Mouse (Mus musculus) midbrain, embryonic 15.5 days (tissue): ENCODE data around the gene Mlxipl. TPM values are rescaled to one million over a fixed set of nuclear protein-coding genes. Genes with fewer than 3 reads are reported as not detected.

ENCODE experiments used
- ATAC-seq: fragments of 200-750 bp; cut with Nextera tagmentation; replicated peaks from 2 replicates; pipeline ENCODE4 v1.8.0; 2017; ENCODE audit warnings: moderate TSS enrichment
- H3K27ac ChIP-seq: fragments of 300-500 bp; sonication (generic); 2 replicates; pipeline ENCODE4 v1.5.1; 2015; ENCODE audit warnings: mild to moderate bottlenecking, inconsistent platforms
- H3K27me3 ChIP-seq: fragments of 300-500 bp; sonication (generic); replicated peaks from 2 replicates; pipeline ENCODE4 v1.6.1; 2015; ENCODE audit warnings: inconsistent platforms
- H3K36me3 ChIP-seq: fragments of 300-500 bp; sonication (generic); replicated peaks from 2 replicates; pipeline ENCODE4 v1.6.1; 2015; ENCODE audit warnings: inconsistent platforms
- H3K4me1 ChIP-seq: fragments of 300-500 bp; sonication (generic); 2 replicates; pipeline ENCODE4 v1.6.1; 2015; ENCODE audit warnings: inconsistent platforms
- H3K4me2 ChIP-seq: fragments of 300-500 bp; sonication (generic); 2 replicates; pipeline ENCODE4 v1.6.1; 2015; ENCODE audit warnings: inconsistent platforms, mild to moderate bottlenecking, moderate library complexity
- H3K4me3 ChIP-seq: fragments of 300-500 bp; sonication (generic); 2 replicates; pipeline ENCODE4 v1.5.1; 2015; ENCODE audit warnings: mild to moderate bottlenecking, inconsistent platforms
- H3K9ac ChIP-seq: fragments of 300-500 bp; sonication (generic); 2 replicates; pipeline ENCODE4 v1.6.1; 2015; ENCODE audit warnings: mild to moderate bottlenecking, inconsistent platforms
- H3K9me3 ChIP-seq: fragments of 300-500 bp; sonication (generic); 2 replicates; pipeline ENCODE4 v1.6.1; 2016; ENCODE audit warnings: inconsistent platforms
- WGBS: fragments of 180-500 bp; shearing (Covaris S2); methylation state at CpG from one replicate; pipeline ENCODE4 v1.1.7; 2015; ENCODE audit warnings: mixed read lengths; 5-methylcytosine and 5-hydroxymethylcytosine counted together
- polyA plus RNA-seq: library from polyadenylated mRNA; unstranded; fragments of >200 nt; fragmentation: Nextera tagmentation; extraction: Ambion mirVana; gene quantifications from 2 replicates; pipeline ENCODE4 v1.2.1, GENCODE M21; 2015

Gene Mlxipl
- polyA plus RNA-seq, 1 experiment from 2014 or later: 0.81 TPM

DNA sequence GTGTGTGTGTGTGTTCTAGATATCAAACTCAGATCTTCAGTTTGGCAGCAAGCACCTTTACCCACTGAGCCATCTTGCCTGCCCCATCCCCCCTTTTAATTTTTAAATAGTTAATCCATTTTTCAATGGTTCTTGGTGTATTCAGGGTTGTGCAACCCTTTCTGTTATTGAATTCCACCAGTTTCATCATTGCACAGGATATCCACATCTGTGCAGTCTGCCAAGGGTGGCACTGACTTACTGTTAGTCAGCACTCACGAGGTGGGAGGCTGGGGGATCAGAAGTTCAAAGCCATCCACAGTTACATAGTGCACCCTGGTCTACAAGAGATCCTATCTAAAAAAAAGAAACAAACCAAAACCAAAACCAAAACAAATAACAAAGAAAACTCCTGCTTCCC is 11.3 kb downstream of the Mlxipl start:
- H3K36me3 ChIP-seq: no peaks in the 10 kb centered on the region
- H3K4me2 ChIP-seq: no peak overlapping the region
- peaks cover 17% of the 10 kb centered on the region for H3K27me3 ChIP-seq
- H3K9ac ChIP-seq: no peak overlapping the region
- 69% methylated on average over 1 of the region's 1 CpGs for WGBS
- no peak overlapping the region for H3K4me3 ChIP-seq
- no peaks in the 10 kb centered on the region for H3K9me3 ChIP-seq
- H3K4me1 ChIP-seq: no peaks in the 10 kb centered on the region
- H3K27ac ChIP-seq: no peak overlapping the region
- ATAC-seq: no peak

DNA sequence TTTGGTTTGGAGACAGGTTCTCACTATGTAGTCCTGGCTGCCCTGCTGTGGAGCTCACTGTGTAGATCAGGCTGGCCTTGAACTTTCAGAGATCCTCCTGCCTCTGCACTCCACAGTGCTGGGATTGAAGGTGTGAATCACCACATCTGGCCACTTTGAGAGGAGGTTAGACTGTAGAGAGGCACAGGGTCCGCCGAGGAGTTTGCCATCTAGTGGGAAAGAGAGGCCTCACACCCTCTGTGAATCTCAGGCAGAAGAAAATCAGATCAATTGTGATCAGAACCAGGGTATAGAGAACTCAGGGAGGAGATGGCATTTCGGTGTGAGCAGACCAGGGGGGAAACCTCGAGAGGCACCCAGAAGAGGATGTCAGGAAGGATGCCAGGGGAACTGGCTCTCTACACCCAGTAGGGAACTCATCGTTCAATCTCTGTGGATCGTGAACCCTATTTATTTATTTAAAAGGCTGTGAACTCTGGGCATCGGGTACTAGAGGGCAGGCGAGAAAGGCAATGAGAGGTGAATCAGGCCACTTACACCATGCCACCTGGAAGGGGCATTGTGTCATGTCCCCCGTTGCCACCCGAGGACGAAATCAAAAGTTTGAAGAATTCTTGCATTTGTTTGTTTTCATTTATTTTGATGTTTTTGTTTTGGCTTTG is 14.4 kb downstream of the Mlxipl start:
- Histone ChIP-seq H3K4me1 (peaks cover 14% of the 10 kb centered on the region), H3K4me2 (no peak overlapping the region), H3K9ac (no peak overlapping the region), H3K27me3 (peaks cover 44% of the 10 kb centered on the region), H3K36me3 (no peaks in the 10 kb centered on the region), H3K27ac (no peak overlapping the region), H3K9me3 (no peaks in the 10 kb centered on the region), H3K4me3 (no peak overlapping the region)
- ATAC-seq: no peak
- 66% methylated on average over 11 of the region's 11 CpGs for WGBS

DNA sequence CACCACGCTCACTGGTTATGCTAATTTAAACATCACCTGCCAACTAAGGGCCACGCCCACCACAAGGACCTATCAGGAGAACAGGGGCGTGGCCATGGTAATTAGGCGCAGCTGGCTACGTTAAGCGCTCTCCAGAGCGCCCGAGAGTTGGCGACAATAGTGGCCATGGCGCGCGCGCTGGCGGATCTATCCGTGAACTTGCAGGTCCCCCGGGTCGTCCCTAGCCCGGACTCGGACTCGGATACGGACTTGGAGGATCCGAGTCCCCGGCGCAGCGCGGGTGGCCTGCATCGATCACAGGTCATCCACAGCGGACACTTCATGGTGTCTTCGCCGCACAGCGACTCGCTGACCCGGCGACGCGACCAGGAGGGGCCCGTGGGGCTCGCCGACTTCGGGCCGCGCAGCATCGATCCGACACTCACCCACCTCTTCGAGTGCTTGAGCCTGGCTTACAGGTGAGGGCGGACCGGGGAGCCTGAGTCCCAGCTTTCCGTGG is 17.1 kb downstream of the Mlxipl start:
- peak overlapping the region; percentile 32; the same call in 1 of the 2 replicates for H3K9ac ChIP-seq

DNA sequence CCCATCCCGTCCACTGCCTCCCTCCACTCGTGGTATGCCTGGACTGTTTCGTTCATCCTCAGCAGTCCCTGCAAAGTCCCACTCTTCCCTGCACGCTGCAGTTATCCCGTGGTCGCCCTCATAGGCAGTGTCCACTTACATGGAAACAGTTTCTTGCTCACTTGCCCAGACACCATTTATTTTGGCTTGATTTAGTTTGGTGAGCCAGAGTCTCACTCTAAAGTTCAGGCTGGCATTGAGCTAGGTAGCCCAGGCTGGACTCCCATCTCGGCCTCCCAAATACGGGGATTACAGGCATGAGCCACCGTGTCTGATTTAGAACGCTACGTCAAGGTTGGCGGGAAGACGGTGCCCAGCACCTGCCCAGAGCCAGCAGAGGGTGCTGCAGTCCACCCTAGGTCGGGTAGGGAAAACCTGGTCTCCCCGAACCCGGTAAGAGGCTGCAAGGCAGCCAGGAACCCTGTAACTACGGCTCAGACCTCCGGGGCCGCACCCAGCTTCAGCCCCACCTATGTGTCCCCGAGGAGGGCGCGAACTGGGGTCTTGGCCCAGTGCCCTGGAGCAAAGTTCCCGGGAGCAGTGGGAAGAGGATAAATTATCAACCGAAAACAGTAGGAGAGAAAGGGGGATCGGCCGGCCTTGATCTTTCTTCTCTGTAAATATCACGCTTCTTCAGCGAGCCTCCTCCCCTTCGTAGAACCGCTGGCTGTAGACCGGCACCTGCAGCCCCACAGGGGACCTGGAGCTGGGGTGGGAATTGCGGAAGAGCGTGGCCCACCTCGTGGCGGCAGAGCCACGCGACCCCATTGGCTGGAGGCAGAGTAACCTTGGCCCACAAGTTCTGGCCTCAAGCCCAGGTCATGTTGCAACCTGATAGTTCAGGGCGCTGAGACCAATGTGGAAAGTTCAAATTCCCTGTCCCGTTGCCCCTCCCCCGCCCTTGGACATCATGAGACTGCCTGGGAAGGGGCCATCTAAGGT is 18.1 kb downstream of the Mlxipl start:
- peak overlapping the region; percentile 45 for H3K4me3 ChIP-seq
- no peaks in the 10 kb centered on the region for H3K9me3 ChIP-seq
- no peak overlapping the region for H3K9ac ChIP-seq
- no peaks in the 10 kb centered on the region for H3K36me3 ChIP-seq
- ATAC-seq: no peak
- H3K27ac ChIP-seq: no peak overlapping the region
- peak overlapping the region; percentile 80 for H3K4me2 ChIP-seq
- H3K4me1 ChIP-seq: peaks cover 14% of the 10 kb centered on the region
- 12% methylated on average over 40 of the region's 40 CpGs for WGBS
- peaks cover 50% of the 10 kb centered on the region for H3K27me3 ChIP-seq

More for the DNA sequence above, 17.1 kb downstream of the Mlxipl start:
- Histone ChIP-seq H3K27ac (no peak overlapping the region), H3K9me3 (no peaks in the 10 kb centered on the region), H3K4me1 (peaks cover 14% of the 10 kb centered on the region), H3K4me3 (peak overlapping the region; percentile 45), H3K4me2 (peak overlapping the region; percentile 80), H3K27me3 (peaks cover 50% of the 10 kb centered on the region), H3K36me3 (no peaks in the 10 kb centered on the region)
- 0% methylated on average over 48 of the region's 48 CpGs for WGBS
- ATAC-seq: peak; percentile 80

DNA sequence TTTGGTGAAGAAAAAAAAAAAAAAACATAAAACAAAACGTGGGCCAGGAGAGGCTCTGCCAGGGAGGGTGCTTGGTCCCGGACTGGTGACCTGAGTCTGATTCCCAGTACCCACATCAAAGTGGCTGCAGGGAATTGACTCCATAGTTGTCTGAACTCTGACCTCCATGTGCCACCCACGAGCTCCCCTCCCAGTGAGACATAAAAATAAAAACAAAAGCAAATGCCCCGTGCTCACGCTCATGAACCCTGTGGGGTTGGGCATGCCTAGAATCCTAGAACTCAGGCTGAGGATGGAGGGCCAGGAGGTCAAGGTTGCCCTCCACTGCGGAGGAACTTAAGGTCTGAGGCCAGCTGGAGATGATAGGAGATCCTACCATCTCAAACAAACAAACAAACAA is 19.3 kb downstream of the Mlxipl start:
- Histone ChIP-seq H3K4me2 (no peak overlapping the region), H3K36me3 (no peaks in the 10 kb centered on the region), H3K27me3 (peaks cover 49% of the 10 kb centered on the region), H3K9me3 (no peaks in the 10 kb centered on the region), H3K4me1 (peaks cover 14% of the 10 kb centered on the region), H3K4me3 (no peak overlapping the region), H3K27ac (no peak overlapping the region), H3K9ac (no peak overlapping the region)
- no peak for ATAC-seq
- WGBS: 69% methylated on average over 6 of the region's 6 CpGs

DNA sequence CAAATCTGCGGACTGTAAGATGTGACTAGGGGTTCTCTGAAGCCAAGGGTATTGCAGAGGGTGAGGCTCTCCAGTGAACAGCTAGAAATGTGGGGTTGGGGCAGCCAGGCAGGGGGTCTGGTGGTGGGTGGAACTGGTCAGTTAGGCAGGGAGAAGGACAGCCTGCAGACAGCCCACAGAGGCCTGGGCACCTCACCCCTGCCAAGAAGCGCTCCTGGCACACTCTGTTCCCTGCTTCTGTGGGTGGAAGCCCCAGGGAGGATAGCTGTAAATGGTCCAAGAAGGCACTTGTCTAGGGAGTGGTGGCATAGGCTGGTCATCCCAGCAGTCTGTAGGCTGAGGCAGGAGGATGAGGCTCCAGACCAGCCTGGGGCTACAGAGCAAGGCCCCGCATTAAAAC is 19.7 kb downstream of the Mlxipl start:
- Histone ChIP-seq H3K9ac (no peak overlapping the region), H3K4me1 (peaks cover 14% of the 10 kb centered on the region), H3K27me3 (peaks cover 45% of the 10 kb centered on the region), H3K4me2 (no peak overlapping the region), H3K9me3 (no peaks in the 10 kb centered on the region), H3K4me3 (no peak overlapping the region), H3K36me3 (no peaks in the 10 kb centered on the region), H3K27ac (no peak overlapping the region)
- 95% methylated on average over 3 of the region's 3 CpGs for WGBS
- no peak for ATAC-seq

DNA sequence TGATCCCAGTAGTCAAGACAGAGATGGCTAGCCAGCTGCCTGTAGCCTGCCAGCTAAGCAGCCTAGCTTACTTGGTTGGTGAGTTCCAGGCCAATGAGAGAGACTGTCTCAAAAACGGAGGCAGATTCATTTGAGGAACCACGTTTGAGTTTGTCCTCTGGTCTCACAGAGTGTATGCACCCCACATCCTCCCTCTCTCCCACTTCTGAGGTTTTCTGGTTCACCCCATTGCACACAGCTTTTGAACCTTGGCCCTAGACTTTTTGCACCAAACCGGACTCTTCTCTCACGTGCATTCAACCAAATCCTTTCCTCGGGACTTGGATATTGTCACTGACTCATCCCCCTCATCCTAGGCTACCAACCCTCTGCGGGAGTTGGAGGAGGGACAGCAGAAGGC is 20.3 kb downstream of the Mlxipl start:
- Histone ChIP-seq H3K27ac (no peak overlapping the region), H3K4me2 (no peak overlapping the region), H3K9ac (no peak overlapping the region), H3K27me3 (peaks cover 42% of the 10 kb centered on the region), H3K4me1 (peaks cover 14% of the 10 kb centered on the region), H3K9me3 (no peaks in the 10 kb centered on the region), H3K36me3 (no peaks in the 10 kb centered on the region), H3K4me3 (no peak overlapping the region)
- 56% methylated on average over 6 of the region's 6 CpGs for WGBS
- ATAC-seq: no peak

DNA sequence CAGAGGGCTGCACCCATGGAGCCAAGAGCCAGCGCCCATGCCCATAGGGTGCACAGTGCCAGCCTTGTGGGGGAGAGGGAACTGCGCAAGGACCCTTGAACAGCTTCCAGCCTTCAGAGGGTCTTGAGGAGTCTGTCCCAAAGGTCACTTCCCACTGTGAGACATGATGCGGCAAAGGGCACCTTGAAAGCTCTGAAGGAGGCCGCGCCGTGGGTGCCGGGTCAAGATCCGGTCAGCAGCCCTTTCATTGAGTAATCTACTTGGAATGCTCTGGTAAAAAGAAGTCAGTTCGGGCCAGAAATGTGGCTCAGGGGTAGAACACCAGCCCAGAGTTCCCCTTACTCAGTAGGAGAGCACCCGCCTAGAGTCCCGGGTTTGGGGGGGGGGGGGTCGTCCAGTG is 24.1 kb downstream of the Mlxipl start:
- Histone ChIP-seq H3K9ac (no peak overlapping the region), H3K27me3 (peaks cover 9% of the 10 kb centered on the region), H3K9me3 (no peaks in the 10 kb centered on the region), H3K27ac (no peak overlapping the region), H3K36me3 (no peaks in the 10 kb centered on the region), H3K4me3 (no peak overlapping the region), H3K4me1 (no peaks in the 10 kb centered on the region), H3K4me2 (no peak overlapping the region)
- 81% methylated on average over 12 of the region's 12 CpGs for WGBS
- ATAC-seq: no peak

DNA sequence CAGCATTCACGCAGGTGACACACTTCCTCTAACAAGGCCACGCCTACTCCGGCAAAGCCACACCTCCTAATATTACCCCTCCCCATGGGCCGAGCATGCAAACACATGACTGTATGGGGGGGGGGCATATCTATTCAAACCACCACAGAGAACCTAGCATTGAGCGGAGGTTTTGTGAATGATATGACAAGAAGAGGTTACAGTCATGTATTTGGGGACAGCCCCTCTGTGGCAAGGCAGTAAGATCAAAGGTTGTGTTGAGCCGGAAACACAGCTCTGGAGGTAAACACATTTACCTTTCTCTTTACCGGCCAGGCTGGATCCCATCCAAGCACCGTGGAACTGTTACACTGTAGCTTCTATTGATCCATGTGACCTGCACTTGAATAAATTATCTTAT is 25.6 kb downstream of the Mlxipl start:
- Histone ChIP-seq H3K4me1 (no peaks in the 10 kb centered on the region), H3K36me3 (no peaks in the 10 kb centered on the region), H3K27me3 (no peaks in the 10 kb centered on the region; the same call in 1 of the 2 replicates), H3K4me2 (no peak overlapping the region), H3K9me3 (no peaks in the 10 kb centered on the region), H3K27ac (no peak overlapping the region), H3K4me3 (no peak overlapping the region), H3K9ac (no peak overlapping the region)
- WGBS: 92% methylated on average over 8 of the region's 8 CpGs
- no peak for ATAC-seq

DNA sequence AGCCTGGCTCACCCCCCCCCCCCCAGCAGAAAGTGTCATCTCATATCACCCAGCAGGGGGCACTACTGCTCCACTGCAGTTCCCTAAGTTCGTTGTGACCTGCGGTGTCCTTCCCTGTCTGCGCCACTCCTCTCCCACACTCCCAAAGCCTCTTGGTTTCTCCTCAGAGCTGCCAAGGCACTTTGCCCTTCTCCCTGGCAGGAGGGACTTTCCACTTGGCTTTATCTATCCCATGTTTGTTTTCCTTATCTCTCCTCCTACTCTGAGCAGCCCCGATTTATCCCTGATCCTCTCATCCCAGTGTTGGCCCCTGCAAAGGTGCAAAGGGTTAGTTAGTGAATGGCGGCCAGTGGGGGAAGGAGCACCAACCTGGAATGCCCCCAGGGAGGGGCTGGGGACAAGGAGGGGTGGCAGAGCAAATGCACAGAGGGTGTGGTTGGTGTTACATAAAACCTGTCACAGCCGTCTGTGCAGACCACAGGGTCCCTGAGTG is 28.9 kb downstream of the Mlxipl start:
- no peaks in the 10 kb centered on the region for H3K4me1 ChIP-seq
- WGBS: 34% methylated on average over 6 of the region's 6 CpGs
- no peak overlapping the region for H3K4me2 ChIP-seq
- no peak overlapping the region for H3K9ac ChIP-seq
- H3K36me3 ChIP-seq: no peaks in the 10 kb centered on the region
- no peaks in the 10 kb centered on the region for H3K27me3 ChIP-seq
- no peaks in the 10 kb centered on the region for H3K9me3 ChIP-seq
- no peak overlapping the region for H3K27ac ChIP-seq
- ATAC-seq: no peak
- no peak overlapping the region for H3K4me3 ChIP-seq

DNA sequence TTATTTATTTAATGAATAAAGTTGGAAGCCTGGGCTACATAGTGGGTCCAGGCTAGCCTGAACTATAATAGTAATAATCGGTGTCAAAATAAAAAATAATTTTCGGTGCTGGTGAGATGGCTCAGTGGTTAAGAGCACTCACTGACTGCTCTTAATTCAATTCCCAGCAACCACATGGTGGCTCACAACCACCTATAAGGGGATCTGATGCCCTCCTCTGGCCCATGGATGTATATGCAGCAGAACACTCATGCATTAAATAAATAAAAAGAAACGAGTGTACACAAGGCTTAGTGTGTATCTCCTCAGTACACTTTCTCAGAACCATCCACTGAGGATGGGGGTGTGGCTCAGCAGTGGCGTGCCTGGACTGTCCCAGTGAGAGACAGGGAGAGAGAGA is 31.1 kb downstream of the Mlxipl start:
- no peaks in the 10 kb centered on the region for H3K27me3 ChIP-seq
- H3K9me3 ChIP-seq: no peaks in the 10 kb centered on the region
- 70% methylated on average over 4 of the region's 4 CpGs for WGBS
- no peak overlapping the region for H3K4me2 ChIP-seq
- ATAC-seq: no peak
- no peak overlapping the region for H3K27ac ChIP-seq
- H3K36me3 ChIP-seq: no peaks in the 10 kb centered on the region
- no peaks in the 10 kb centered on the region for H3K4me1 ChIP-seq
- H3K9ac ChIP-seq: no peak overlapping the region
- H3K4me3 ChIP-seq: no peak overlapping the region

DNA sequence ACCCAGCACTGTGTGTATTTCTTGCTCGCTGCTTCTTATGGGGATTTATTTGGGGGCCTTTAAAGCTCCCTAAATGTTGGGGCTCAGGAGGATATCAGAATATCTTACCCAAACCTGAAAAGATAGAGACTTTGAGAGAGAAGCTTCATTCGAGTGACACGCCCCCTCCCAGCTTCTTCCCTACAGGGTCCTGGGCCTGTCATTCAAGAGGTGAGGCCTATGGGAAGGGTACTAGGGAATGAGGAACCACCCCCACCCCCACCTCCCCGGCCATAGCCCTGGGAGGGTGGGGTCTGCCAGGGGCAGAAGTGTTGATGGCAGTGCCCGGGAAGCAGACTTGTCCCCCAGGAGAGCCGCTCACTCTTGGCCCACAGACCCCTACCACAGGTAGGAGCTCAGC is 36.4 kb downstream of the Mlxipl start:
- no peak overlapping the region for H3K27ac ChIP-seq
- no peak overlapping the region for H3K4me2 ChIP-seq
- no peak overlapping the region for H3K9ac ChIP-seq
- no peaks in the 10 kb centered on the region for H3K4me1 ChIP-seq
- H3K4me3 ChIP-seq: no peak overlapping the region
- no peaks in the 10 kb centered on the region for H3K9me3 ChIP-seq
- H3K36me3 ChIP-seq: no peaks in the 10 kb centered on the region
- ATAC-seq: no peak
- no peaks in the 10 kb centered on the region for H3K27me3 ChIP-seq
- WGBS: 59% methylated on average over 6 of the region's 6 CpGs
